Mouse (Mus musculus) CH12.LX (cell line): ENCODE measurements around the gene Ube2g1. TPM values are rescaled to one million over a fixed set of nuclear protein-coding genes. Genes with fewer than 3 reads are reported as not detected.
A peak's percentile ranks its signal among the peaks of the same experiment; 100 is the strongest.
"Not testable (repeated sequence)": the region's sequence is repeated elsewhere in the genome, so short reads cannot be mapped to it uniquely, and the experiment has no call there.

ENCODE experiments used
- DNase-seq: peaks from one replicate; pipeline ENCODE4 v3.0.0-alpha.2; 2013; ENCODE audit errors: extremely low read depth
- H3K27ac ChIP-seq: 2 replicates; pipeline ENCODE4 v1.5.1; 2012; ENCODE audit warnings: low read depth, mild to moderate bottlenecking, control low read depth, moderate library complexity; ENCODE audit not compliant: insufficient read depth
- H3K27me3 ChIP-seq: replicated peaks from 2 replicates; pipeline ENCODE3; 2012; ENCODE audit warnings: inconsistent platforms
- H3K36me3 ChIP-seq, 2 experiments: replicated peaks in 1 of 2; 2 replicates each; pipeline versions ENCODE3 to v1.6.1; 2012; ENCODE audit warnings: inconsistent platforms in 1 of 2, low read length in 1 of 2, mild to moderate bottlenecking in 1 of 2, mixed read lengths in 1 of 2, moderate library complexity in 1 of 2; ENCODE audit not compliant: control insufficient read depth in 1 of 2, insufficient read depth in 1 of 2
- H3K4me1 ChIP-seq, 2 experiments: 2 replicates each; pipeline ENCODE4 v1.6.1; 2012; ENCODE audit warnings: inconsistent platforms in 1 of 2, moderate library complexity in 1 of 2; ENCODE audit not compliant: insufficient read depth in 2 of 2, control insufficient read depth in 1 of 2
- H3K4me2 ChIP-seq: 2 replicates; pipeline ENCODE4 v1.6.1; 2012; ENCODE audit warnings: low read depth, mild to moderate bottlenecking, control low read depth; ENCODE audit not compliant: poor library complexity, insufficient read depth, severe bottlenecking
- H3K4me3 ChIP-seq, 3 experiments: fragments of 150-350 bp in 1 of 3; sonication (generic) in 1 of 3; replicated peaks in 1 of 3; 2 replicates each; pipeline versions ENCODE3 to v1.5.1; 2011 to 2012; ENCODE audit warnings: low read depth in 2 of 3, low read length in 2 of 3, mild to moderate bottlenecking in 2 of 3, moderate library complexity in 2 of 3, control low read depth in 1 of 3, improper control_type of control experiment in 1 of 3, inconsistent platforms in 1 of 3, mixed read lengths in 1 of 3; ENCODE audit not compliant: poor library complexity in 1 of 3
- H3K79me2 ChIP-seq: replicated peaks from 2 replicates; pipeline ENCODE4 v1.6.1; 2012; ENCODE audit warnings: mild to moderate bottlenecking, moderate library complexity; ENCODE audit not compliant: control insufficient read depth, poor library complexity, insufficient read depth, severe bottlenecking; ENCODE audit errors: extremely low read depth
- H3K9ac ChIP-seq: 2 replicates; pipeline ENCODE4 v1.6.1; 2012; ENCODE audit warnings: low read depth, mild to moderate bottlenecking, control low read depth, moderate library complexity; ENCODE audit not compliant: insufficient read depth
- H3K9me3 ChIP-seq: replicated peaks from 2 replicates; pipeline ENCODE3; 2012; ENCODE audit warnings: low read length, inconsistent platforms, mixed read lengths
- BHLHE40 ChIP-seq: IDR thresholded peaks from 2 replicates; pipeline ENCODE4 v1.6.1; 2011; ENCODE audit warnings: mild to moderate bottlenecking, low read depth, low read length, improper control_type of control experiment
- CHD2 ChIP-seq: IDR thresholded peaks from 2 replicates; pipeline ENCODE4 v1.6.1; 2011; ENCODE audit warnings: low read length, improper control_type of control experiment
- CTCF ChIP-seq, 2 experiments: IDR thresholded peaks in 1 of 2; conservative IDR thresholded peaks in 1 of 2; 2 replicates each; pipeline ENCODE4 v1.5.1; 2011 to 2012; ENCODE audit warnings: low read depth in 2 of 2, low read length in 2 of 2, improper control_type of control experiment in 1 of 2, inconsistent platforms in 1 of 2, mild to moderate bottlenecking in 1 of 2, moderate library complexity in 1 of 2
- E2F4 ChIP-seq: IDR thresholded peaks from 2 replicates; pipeline ENCODE4 v1.6.1; 2011; ENCODE audit warnings: low read depth, low read length, improper control_type of control experiment; ENCODE audit not compliant: insufficient replicate concordance
- EP300 ChIP-seq: IDR thresholded peaks from 2 replicates; pipeline ENCODE4 v1.6.1; 2011; ENCODE audit warnings: low read length, improper control_type of control experiment
- ETS1 ChIP-seq: conservative IDR thresholded peaks from 2 replicates; pipeline ENCODE4 v1.6.1; 2012; ENCODE audit warnings: low read depth, mild to moderate bottlenecking, inconsistent platforms, low read length, improper control_type of control experiment, moderate library complexity
- HCFC1 ChIP-seq: IDR thresholded peaks from 2 replicates; pipeline ENCODE4 v1.6.1; 2012; ENCODE audit warnings: low read depth, mild to moderate bottlenecking, inconsistent platforms, low read length, improper control_type of control experiment
- IRF4 ChIP-seq: IDR thresholded peaks from 2 replicates; pipeline ENCODE4 v1.6.1; 2014; ENCODE audit warnings: low read depth, mild to moderate bottlenecking, inconsistent platforms, low read length, improper control_type of control experiment
- JUN ChIP-seq: IDR thresholded peaks from 2 replicates; pipeline ENCODE4 v1.6.1; 2011; ENCODE audit warnings: low read depth, mild to moderate bottlenecking, low read length, improper control_type of control experiment, moderate library complexity; ENCODE audit not compliant: insufficient read depth
- JUND ChIP-seq: conservative IDR thresholded peaks from 2 replicates; pipeline ENCODE4 v1.6.1; 2011; ENCODE audit warnings: low read depth, low read length, improper control_type of control experiment
- MAX ChIP-seq: IDR thresholded peaks from 2 replicates; pipeline ENCODE4 v1.6.1; 2011; ENCODE audit warnings: low read length, improper control_type of control experiment
- MEF2A ChIP-seq: IDR thresholded peaks from 2 replicates; pipeline ENCODE4 v1.6.1; 2014; ENCODE audit warnings: low read depth, mild to moderate bottlenecking, inconsistent platforms, low read length, improper control_type of control experiment, borderline replicate concordance
- NELFE ChIP-seq: IDR thresholded peaks from 2 replicates; pipeline ENCODE4 v1.6.1; 2011; ENCODE audit warnings: low read depth, low read length, improper control_type of control experiment
- POLR2A ChIP-seq: IDR thresholded peaks from 2 replicates; pipeline ENCODE4 v1.6.1; 2011; ENCODE audit warnings: low read depth, mild to moderate bottlenecking, improper control_type of control experiment, low read length
- POLR2AphosphoS2 ChIP-seq: IDR thresholded peaks from 2 replicates; pipeline ENCODE4 v1.6.1; 2011; ENCODE audit warnings: low read depth, low read length, improper control_type of control experiment
- RAD21 ChIP-seq: IDR thresholded peaks from 2 replicates; pipeline ENCODE4 v1.6.1; 2011; ENCODE audit warnings: low read depth, mild to moderate bottlenecking, low read length, improper control_type of control experiment, moderate library complexity
- SMC3 ChIP-seq: IDR thresholded peaks from 2 replicates; pipeline ENCODE4 v1.6.1; 2011; ENCODE audit warnings: low read depth, low read length, improper control_type of control experiment
- UBTF ChIP-seq: IDR thresholded peaks from 2 replicates; pipeline ENCODE4 v1.6.1; 2012; ENCODE audit warnings: low read depth, mild to moderate bottlenecking, inconsistent platforms, low read length, improper control_type of control experiment, moderate library complexity
- USF1 ChIP-seq: IDR thresholded peaks from 2 replicates; pipeline ENCODE4 v1.6.1; 2014; ENCODE audit warnings: low read depth, mild to moderate bottlenecking, inconsistent platforms, low read length, improper control_type of control experiment
- USF2 ChIP-seq: conservative IDR thresholded peaks from 2 replicates; pipeline ENCODE4 v1.6.1; 2011; ENCODE audit warnings: low read depth, low read length, improper control_type of control experiment
- dilution Hi-C: fragments of 300-500 bp; cut with MboI; formaldehyde crosslinking; loops from 2 replicates; pipeline ENCODE4 v1.14.3; 2020; ENCODE audit warnings: low sequenced_read_pairs; ENCODE audit not compliant: extremely low pct_unique_long_range_greater_than_20kb, extremely low pct_ligation_motif_present
- in situ Hi-C: fragments of 300-500 bp; cut with MboI; formaldehyde crosslinking; loops from 3 replicates; pipeline ENCODE4 v1.14.3; 2019; ENCODE audit warnings: low sequenced_read_pairs, low pct_ligation_motif_present, low pct_unique_long_range_greater_than_20kb, mixed read lengths
- polyA plus RNA-seq: library from polyadenylated mRNA; unstranded; fragments of >175 nt; gene quantifications from 2 replicates; pipeline ENCODE4 v1.2.1, GENCODE M21; 2012; ENCODE audit warnings: low read depth; ENCODE audit not compliant: insufficient read length
- total RNA-seq, 2 experiments: library from RNA; depleted of rRNA; stranded (reverse); fragments of 300-350 nt in 1 of 2; fragments of >200 nt in 1 of 2; gene quantifications; 2 replicates each; pipeline ENCODE4 v1.2.3; 2012 to 2014

The Ube2g1 gene
- total and polyA plus RNA-seq, 3 experiments = 34.5 to 74.4 (median 73.8) TPM

GRCm38 (mm10) chr11:72614336-72614735 lies 7.3 kb downstream of the Ube2g1 start:
- DNase-seq, H3K27me3 ChIP-seq, dilution Hi-C loops, H3K4me2 ChIP-seq, H3K4me3 ChIP-seq, H3K27ac ChIP-seq, H3K9me3 ChIP-seq, in situ Hi-C loops, H3K9ac ChIP-seq: not testable (repeated sequence)
- peak; percentile 17 for TF ChIP-seq SMC3
- TF ChIP-seq CTCF (conservative IDR thresholded peaks at IDR 0.05 in 1 of 2, IDR thresholded peaks at IDR 0.05 in 1 of 2; ENCODE audit: low read depth in 2 of 2, low read length in 2 of 2) = peak in 1 of 2 experiments; percentile 32; a peak in 2 of 4 replicates
- Histone ChIP-seq H3K36me3 (peaks cover 5 to 15% of the 10 kb centered on the region in 2 experiments), H3K4me1 (peaks cover 5 to 48% of the 10 kb centered on the region in 2 experiments), H3K79me2 (peaks cover 83% of the 10 kb centered on the region)

GRCm38 (mm10) chr11:72615931-72616330 lies 8.8 kb downstream of the Ube2g1 start:
- dilution Hi-C loops = no loop called here
- Histone ChIP-seq H3K27ac (no peak overlapping the region), H3K9ac (no peak overlapping the region), H3K4me1 (peaks cover 0 to 35% of the 10 kb centered on the region in 2 experiments; a peak in 2 of 4 replicates), H3K4me2 (no peak overlapping the region), H3K36me3 (peaks cover 7 to 23% of the 10 kb centered on the region in 2 experiments), H3K27me3 (no peaks in the 10 kb centered on the region), H3K4me3 (no peak overlapping the region), H3K79me2 (peaks cover 82% of the 10 kb centered on the region), H3K9me3 (no peaks in the 10 kb centered on the region)
- in situ Hi-C loops = no loop called here
- TF ChIP-seq CHD2 (no peak), USF2 (no peak), BHLHE40 (no peak), POLR2AphosphoS2 (no peak), MEF2A (no peak), E2F4 (no peak), POLR2A (no peak), HCFC1 (no peak), MAX (no peak), NELFE (no peak), JUND (no peak), RAD21 (no peak), JUN (no peak), UBTF (no peak), SMC3 (no peak), EP300 (no peak), IRF4 (no peak), USF1 (no peak), CTCF (conservative IDR thresholded peaks at IDR 0.05 in 1 of 2, IDR thresholded peaks at IDR 0.05 in 1 of 2; ENCODE audit: low read depth in 2 of 2, low read length in 2 of 2) (no peak), ETS1 (no peak)
- no peak for DNase-seq
